Mouse (Mus musculus): ENCODE results near the gene Trim2.

- no peak for TF ChIP-seq POLR2A (IDR thresholded peaks at IDR 0.05; ENCODE audit: low read depth, low read length)
- TF ChIP-seq CTCF (IDR thresholded peaks at IDR 0.05; ENCODE audit: borderline replicate concordance, insufficient read depth, low read length): no peak
Observed at GRCm38 (mm10) chr3:84140947-84141346, 165.7 kb downstream of the Trim2 start.
